26 mouse cellular contexts compared by ENCODE assay signal in genomic region chr19:37738575-37738974, GRCm38 (mm10). TPM values are rescaled to one million over a fixed set of nuclear protein-coding genes. Genes with fewer than 3 reads are reported as not detected.
DNase-seq lines count a peak whose midpoint lies in the region; TF ChIP-seq lines count a peak whose summit lies in the region.
"Had no signal": no experiment of that assay in that cellular context is flagged by ENCODE, and none has a peak within 500 bp of the region (broad histone marks: within the 10 kb centered on the region; RNA-seq: fewer than 3 reads in every experiment).

No protein-coding gene starts in this region.

- no peak overlapping the region for H3K4me3 ChIP-seq in myocyte
- H3K4me3 ChIP-seq in forebrain, embryonic 10.5 days, result no peak overlapping the region
- H3K4me3 ChIP-seq: embryonic facial prominence, embryonic 13.5 days; embryonic facial prominence, embryonic 15.5 days; erythroblast, embryonic 14.5 days; forebrain, embryonic 13.5 days; forebrain, embryonic 15.5 days; gastrocnemius, adult 2 months had no signal

- no peak for TF ChIP-seq POLR2A in myocyte (IDR thresholded peaks at IDR 0.05; ENCODE audit: insufficient read length, low read depth)

- H3ac ChIP-seq in myocyte (ENCODE audit: control insufficient read depth, insufficient read length), result no peak overlapping the region

- H3K36me3 ChIP-seq in myocyte (ENCODE audit: control insufficient read depth, insufficient read depth), result no peaks in the 10 kb centered on the region
- H3K36me3 ChIP-seq in forebrain, embryonic 10.5 days (replicated peaks), result no peaks in the 10 kb centered on the region
- H3K36me3 ChIP-seq: embryonic facial prominence, embryonic 13.5 days; embryonic facial prominence, embryonic 15.5 days; forebrain, embryonic 15.5 days had no signal

- no peaks in the 10 kb centered on the region for H3K9me3 ChIP-seq in forebrain, embryonic 10.5 days
- H3K9me3 ChIP-seq: embryonic facial prominence, embryonic 13.5 days; embryonic facial prominence, embryonic 15.5 days; forebrain, embryonic 13.5 days; forebrain, embryonic 15.5 days had no signal

- H3K4me1 ChIP-seq in forebrain, embryonic 10.5 days, result peaks cover 6% of the 10 kb centered on the region
- H3K4me1 ChIP-seq: embryonic facial prominence, embryonic 13.5 days; embryonic facial prominence, embryonic 15.5 days; forebrain, embryonic 13.5 days; forebrain, embryonic 15.5 days had no signal

- no peak overlapping the region for H3K4me2 ChIP-seq in myocyte (ENCODE audit: low read depth)
- H3K4me2 ChIP-seq: embryonic facial prominence, embryonic 13.5 days; embryonic facial prominence, embryonic 15.5 days; forebrain, embryonic 13.5 days; forebrain, embryonic 15.5 days had no signal

- no peaks in the 10 kb centered on the region for H3K27me3 ChIP-seq in myocyte (ENCODE audit: control insufficient read depth, insufficient read depth, insufficient read length)
- no peaks in the 10 kb centered on the region for H3K27me3 ChIP-seq in forebrain, embryonic 10.5 days (ENCODE audit: poor library complexity, severe bottlenecking)
- H3K27me3 ChIP-seq: embryonic facial prominence, embryonic 13.5 days; embryonic facial prominence, embryonic 15.5 days; forebrain, embryonic 13.5 days; forebrain, embryonic 15.5 days had no signal

- H3K79me2 ChIP-seq in myocyte (ENCODE audit: control insufficient read depth, insufficient read depth), result no peaks in the 10 kb centered on the region

- 98% methylated on average over 3 of the region's 3 CpGs for WGBS in forebrain, embryonic 10.5 days

- DNase-seq in adrenal gland, adult (ENCODE audit: inconsistent age in 2 of 2, low spot score in 1 of 2), result peak; percentile 8 to 52
- no peak for DNase-seq in adrenal gland, postnatal 36 days
- peak; percentile 3 for DNase-seq in adrenal gland, adult 8-10 months
- DNase-seq in adrenal gland, postnatal 10 days, result no peak
- peak; percentile 60 for DNase-seq in NIH3T3 (ENCODE audit: low read depth)
- DNase-seq in forebrain, embryonic 10.5 days (ENCODE audit: extremely low spot score, low spot score), result no peak
- no peak for DNase-seq in kidney, adult 9 months
- DNase-seq: adrenal gland, postnatal 25 days; cerebellum, adult 11-12 months; cerebellum, adult 2 months; cerebellum, adult 9-10 months; cerebellum, postnatal 10 days; cerebellum, postnatal 36 days; embryo, embryonic 11 days; forebrain, postnatal 0 days; gastrocnemius, adult 2 months had no signal

- no peak overlapping the region for H3K27ac ChIP-seq in forebrain, embryonic 10.5 days
- H3K27ac ChIP-seq: embryonic facial prominence, embryonic 13.5 days; embryonic facial prominence, embryonic 15.5 days; forebrain, embryonic 13.5 days; forebrain, embryonic 15.5 days; gastrocnemius, adult 2 months had no signal

TF ChIP-seq in myocyte, 11 proteins besides CTCF, POLR2A, EP300 and RAD21:
- TF ChIP-seq CEBPB (IDR thresholded peaks at IDR 0.05; ENCODE audit: insufficient read depth, poor library complexity, severe bottlenecking), result 0 out of 2 replicates have a peak, but pooled peaks have one; percentile 15
- no peak for TF ChIP-seq REST (IDR thresholded peaks at IDR 0.05; ENCODE audit: insufficient read depth, insufficient read length)

RNA-seq across cellular contexts. Expression of gene Cyp26a1, which starts 41.0 kb away (rescaled TPM):
- total RNA-seq in adrenal gland, postnatal 36 days (2021), result not detected
- total RNA-seq in adrenal gland, adult 8-10 months (2022), result not detected
- under 1 TPM in 1 of 2 experiments, not detected in 1; 0.36 TPM for total RNA-seq in adrenal gland, postnatal 10 days (2021)
- 0.35 TPM for polyA plus RNA-seq in myocyte (2012; fragmentation: generic; extraction: Trizol)
- polyA plus RNA-seq in forebrain, embryonic 10.5 days (2016; fragmentation: Nextera tagmentation; extraction: Ambion mirVana), result 8.3 and 9.8 TPM in 2 replicates
- total RNA-seq: adrenal gland, postnatal 25 days; common myeloid progenitor, adult 5-6 weeks; forebrain, postnatal 0 days; MEL had no signal
- polyA plus RNA-seq: activated CD4-positive, CD25-positive, alpha-beta regulatory T cell, adult 4 months; cerebellum, adult 2 months; erythroblast, embryonic 14.5 days; forebrain, embryonic 15.5 days had no signal

RNA-seq across cellular contexts. Expression of gene Cyp26c1, which starts 53.2 kb away (rescaled TPM):
- not detected for total RNA-seq in adrenal gland, postnatal 36 days (2021)
- under 1 TPM in 2 of 4 experiments, not detected in 2; 0.23 to 0.32 TPM for total RNA-seq in adrenal gland, adult 8-10 months (2022)
- under 1 TPM; 0.15 TPM for total RNA-seq in adrenal gland, postnatal 10 days (2021)
- 0.17 TPM for polyA plus RNA-seq in myocyte (2012; fragmentation: generic; extraction: Trizol)
- polyA plus RNA-seq in forebrain, embryonic 10.5 days (2016; fragmentation: Nextera tagmentation; extraction: Ambion mirVana), result 0.20 and 0.31 TPM in 2 replicates
- total RNA-seq: adrenal gland, postnatal 25 days; common myeloid progenitor, adult 5-6 weeks; forebrain, postnatal 0 days had no signal
- polyA plus RNA-seq: activated CD4-positive, CD25-positive, alpha-beta regulatory T cell, adult 4 months; cerebellum, adult 2 months; erythroblast, embryonic 14.5 days; forebrain, embryonic 11.5 days; forebrain, embryonic 13.5 days; forebrain, embryonic 15.5 days; forebrain, postnatal 0 days had no signal

Comparison
In these comparisons a context has a peak if more than half of its experiments do, and no peak if none do; other contexts are left out.
1. DNase-seq: peak in adrenal gland, adult (2 of 2), adrenal gland, adult 8-10 months (single experiment) and NIH3T3 (single experiment); none in adrenal gland, postnatal 36 days (0 of 2), adrenal gland, postnatal 10 days (single experiment), forebrain, embryonic 10.5 days (single experiment) and kidney, adult 9 months (single experiment).